Mouse (Mus musculus) midbrain, postnatal 0 days (tissue): Measurements from ENCODE around the gene Spib. TPM values are rescaled to one million over a fixed set of nuclear protein-coding genes. Genes with fewer than 3 reads are reported as not detected.

Source experiments
- ATAC-seq: fragments of 200-750 bp; cut with Nextera tagmentation; 2 replicates; pipeline ENCODE4 v1.8.0; 2017; ENCODE audit warnings: moderate number of reproducible peaks, mild to moderate bottlenecking, moderate TSS enrichment, moderate library complexity; ENCODE audit not compliant: low FRiP score
- DNase-seq: peaks from one replicate; pipeline ENCODE4 v3.0.0-alpha.2; 2015; ENCODE audit warnings: low spot score
- H3K27ac ChIP-seq: fragments of 300-500 bp; sonication (generic); 2 replicates; pipeline ENCODE4 v1.5.1; 2014; ENCODE audit warnings: low read depth, mild to moderate bottlenecking, low read length, mixed read lengths
- H3K27me3 ChIP-seq: fragments of 300-500 bp; sonication (generic); 2 replicates; pipeline ENCODE4 v1.6.1; 2014; ENCODE audit warnings: low read length, control low read depth, mixed read lengths; ENCODE audit not compliant: insufficient read depth
- H3K36me3 ChIP-seq: fragments of 300-500 bp; sonication (generic); 2 replicates; pipeline ENCODE4 v1.6.1; 2014; ENCODE audit warnings: low read length, control low read depth, mixed read lengths; ENCODE audit not compliant: insufficient read depth
- H3K4me1 ChIP-seq: fragments of 300-500 bp; sonication (generic); 2 replicates; pipeline ENCODE4 v1.6.1; 2014; ENCODE audit warnings: mild to moderate bottlenecking, control low read depth, antibody characterized with exemption, low read length, mixed read lengths; ENCODE audit not compliant: insufficient read depth
- H3K4me2 ChIP-seq: fragments of 300-500 bp; sonication (generic); 2 replicates; pipeline ENCODE4 v1.6.1; 2014; ENCODE audit warnings: low read depth, mild to moderate bottlenecking, low read length, mixed read lengths; ENCODE audit not compliant: poor library complexity, severe bottlenecking
- H3K4me3 ChIP-seq: fragments of 300-500 bp; sonication (generic); 2 replicates; pipeline ENCODE4 v1.5.1; 2014; ENCODE audit warnings: low read depth, mild to moderate bottlenecking, low read length, moderate library complexity
- H3K9ac ChIP-seq: fragments of 300-500 bp; sonication (generic); replicated peaks from 2 replicates; pipeline ENCODE4 v1.6.1; 2014; ENCODE audit warnings: mild to moderate bottlenecking, low read length, moderate library complexity, mixed read lengths; ENCODE audit not compliant: poor library complexity, severe bottlenecking
- H3K9me3 ChIP-seq: fragments of 300-500 bp; sonication (generic); 2 replicates; pipeline ENCODE4 v1.6.1; 2016; ENCODE audit warnings: low read length, control low read depth
- CTCF ChIP-seq: IDR thresholded peaks from 2 replicates; pipeline ENCODE4 v1.5.1; 2016; ENCODE audit warnings: antibody characterized with exemption, mild to moderate bottlenecking
- WGBS: fragments of 180-500 bp; shearing (Covaris S2); extraction: QIAGEN DNeasy Blood & Tissue Kit; methylation state at CpG from one replicate; pipeline ENCODE4 v1.1.7; 2014; 5-methylcytosine and 5-hydroxymethylcytosine counted together
- polyA plus RNA-seq: library from polyadenylated mRNA; unstranded; fragments of >200 nt; fragmentation: Nextera tagmentation; extraction: Ambion mirVana; gene quantifications from 2 replicates; pipeline ENCODE4 v1.2.1, GENCODE M21; 2015
- total RNA-seq: library from RNA; depleted of rRNA; stranded (reverse); fragments of >200 nt; gene quantifications from 2 replicates; pipeline ENCODE4 v1.2.3, GENCODE M21; 2014

Gene Spib
- total and polyA plus RNA-seq, 2 experiments from 2014 or later: 0.14 TPM; not detected in 1

DNA sequence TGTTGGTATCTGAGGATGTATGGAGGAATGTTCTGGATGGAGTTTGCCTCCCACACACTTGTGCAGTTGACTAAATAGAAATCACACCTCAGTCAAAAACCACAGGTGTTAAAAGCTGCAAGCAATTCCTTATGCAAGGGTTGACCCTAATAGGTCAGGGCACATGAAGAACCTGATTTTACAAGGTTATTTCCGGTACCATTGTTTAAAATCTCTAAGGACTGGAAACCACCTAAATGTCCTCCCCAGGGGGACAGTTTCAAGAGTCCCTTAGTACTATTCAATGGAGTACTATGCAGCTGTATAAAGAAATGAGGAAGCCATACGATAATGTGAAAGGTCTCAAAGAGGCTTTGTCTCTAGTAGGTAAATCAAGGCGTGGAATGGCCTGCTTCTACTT is 14.4 kb upstream of the Spib start:
- no peak overlapping the region for H3K27ac ChIP-seq
- H3K9ac ChIP-seq: no peak overlapping the region
- H3K27me3 ChIP-seq: no peaks in the 10 kb centered on the region
- H3K36me3 ChIP-seq: peaks cover 19% of the 10 kb centered on the region
- 96% methylated on average over 3 of the region's 3 CpGs for WGBS
- DNase-seq (no peak), ATAC-seq (no peak)
- TF ChIP-seq CTCF: no peak
- H3K9me3 ChIP-seq: no peaks in the 10 kb centered on the region
- no peak overlapping the region for H3K4me2 ChIP-seq
- 0 out of 2 replicates have a peak, but pooled peaks cover 8% of the 10 kb centered on the region for H3K4me1 ChIP-seq
- no peak overlapping the region for H3K4me3 ChIP-seq

DNA sequence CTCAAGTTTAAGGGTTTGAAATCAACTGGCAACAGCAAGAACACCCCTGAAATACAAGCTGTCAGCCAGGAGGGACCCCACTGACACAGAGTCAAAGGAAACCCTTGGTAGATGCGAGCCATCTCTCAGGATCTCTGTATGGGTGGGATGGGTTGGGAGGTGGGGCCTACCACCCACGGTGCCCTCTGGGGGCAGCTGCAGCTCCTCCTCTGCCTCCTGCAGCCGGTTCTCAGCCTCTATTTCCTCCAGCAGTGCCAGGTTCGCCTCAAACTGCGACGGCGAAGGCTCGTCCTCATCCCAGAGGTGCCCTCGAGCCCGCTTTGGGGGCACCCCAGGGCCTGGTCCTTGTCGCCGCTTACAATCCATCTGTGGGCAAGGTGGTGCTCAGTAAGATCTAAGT is 11.2 kb upstream of the Spib start:
- no peak overlapping the region for H3K27ac ChIP-seq
- TF ChIP-seq CTCF: no peak
- H3K4me2 ChIP-seq: no peak overlapping the region
- DNase-seq (no peak), ATAC-seq (no peak)
- peaks cover 19% of the 10 kb centered on the region for H3K36me3 ChIP-seq
- H3K9me3 ChIP-seq: no peaks in the 10 kb centered on the region
- H3K4me1 ChIP-seq: 0 out of 2 replicates have a peak, but pooled peaks cover 5% of the 10 kb centered on the region
- no peak overlapping the region for H3K4me3 ChIP-seq
- no peaks in the 10 kb centered on the region for H3K27me3 ChIP-seq
- 77% methylated on average over 12 of the region's 12 CpGs for WGBS
- H3K9ac ChIP-seq: no peak overlapping the region

DNA sequence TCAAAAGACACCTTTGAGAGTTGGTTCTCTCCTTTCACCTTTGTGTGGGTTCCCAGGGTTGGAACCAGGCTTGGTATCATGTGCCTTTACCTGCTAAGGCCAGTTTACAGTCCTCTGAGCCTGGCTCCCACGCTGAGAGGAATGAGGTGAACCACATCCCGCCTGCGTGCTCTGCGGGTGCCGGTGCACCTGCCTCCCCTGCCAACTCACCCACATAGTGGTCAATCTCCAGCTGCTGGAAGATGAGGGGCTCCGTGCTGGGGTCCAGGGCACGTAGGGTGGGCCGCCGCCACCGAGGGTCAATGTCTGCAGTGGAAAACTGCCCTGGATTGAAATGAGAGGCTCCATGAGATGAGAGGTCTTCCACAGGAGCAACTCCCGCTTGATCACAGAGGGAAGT is 10.7 kb upstream of the Spib start:
- TF ChIP-seq CTCF: no peak
- DNase-seq (no peak), ATAC-seq (no peak)
- 96% methylated on average over 11 of the region's 11 CpGs for WGBS
- peaks cover 19% of the 10 kb centered on the region for H3K36me3 ChIP-seq
- H3K4me3 ChIP-seq: no peak overlapping the region
- no peak overlapping the region for H3K27ac ChIP-seq
- H3K9ac ChIP-seq: no peak overlapping the region
- no peaks in the 10 kb centered on the region for H3K4me1 ChIP-seq
- H3K9me3 ChIP-seq: no peaks in the 10 kb centered on the region
- H3K27me3 ChIP-seq: no peaks in the 10 kb centered on the region
- no peak overlapping the region for H3K4me2 ChIP-seq

DNA sequence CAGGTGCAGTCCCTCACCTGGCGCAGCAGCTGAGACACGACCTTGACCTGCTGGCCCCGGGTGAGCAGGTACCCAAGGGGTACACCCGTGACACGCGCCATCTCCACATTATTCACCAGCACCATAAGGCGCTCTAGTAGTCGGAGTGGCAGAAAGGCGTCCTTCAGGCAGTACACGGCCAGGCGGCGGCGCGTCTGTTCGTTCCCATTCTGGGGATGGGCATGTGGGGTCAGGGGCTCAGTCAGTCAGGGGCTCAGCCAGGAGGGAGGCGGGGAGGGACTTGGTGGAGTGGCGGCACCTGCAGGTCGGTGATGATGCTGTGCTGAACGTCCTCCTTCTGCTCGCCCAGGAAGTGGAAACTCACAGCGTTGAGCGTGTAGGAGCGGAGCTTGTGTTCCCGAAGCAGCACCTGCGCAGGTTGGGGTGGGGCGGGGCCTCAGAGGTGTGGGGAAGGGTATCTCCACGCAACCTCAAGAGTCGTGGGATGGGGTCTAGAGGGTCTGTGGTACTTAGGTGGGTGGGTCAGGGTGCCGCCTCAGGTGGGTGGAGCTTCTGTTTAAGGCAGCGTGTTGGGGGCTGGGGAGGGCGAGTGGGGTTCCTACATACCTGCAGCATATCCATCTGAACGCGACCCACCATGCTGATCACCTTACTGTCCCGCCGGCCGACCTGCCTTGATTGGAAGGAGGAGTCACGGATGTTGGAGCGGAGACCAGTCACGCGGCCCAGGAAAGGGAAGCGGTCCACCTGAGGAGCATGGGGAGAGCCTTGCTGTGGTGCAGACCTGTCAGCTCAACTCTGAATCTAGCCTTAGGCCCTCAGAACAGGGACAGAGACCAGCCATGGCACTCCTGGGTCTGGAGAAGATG is 7.1 kb upstream of the Spib start:
- Histone ChIP-seq H3K4me3 (no peak overlapping the region), H3K27ac (no peak overlapping the region), H3K36me3 (peaks cover 19% of the 10 kb centered on the region), H3K4me2 (no peak overlapping the region), H3K9me3 (no peaks in the 10 kb centered on the region), H3K9ac (no peak overlapping the region), H3K27me3 (no peaks in the 10 kb centered on the region), H3K4me1 (no peaks in the 10 kb centered on the region)
- 92% methylated on average over 41 of the region's 41 CpGs for WGBS
- ATAC-seq: peak; percentile 21; the same call in 1 of the 2 replicates
- DNase-seq: no peak
- TF ChIP-seq CTCF: no peak

DNA sequence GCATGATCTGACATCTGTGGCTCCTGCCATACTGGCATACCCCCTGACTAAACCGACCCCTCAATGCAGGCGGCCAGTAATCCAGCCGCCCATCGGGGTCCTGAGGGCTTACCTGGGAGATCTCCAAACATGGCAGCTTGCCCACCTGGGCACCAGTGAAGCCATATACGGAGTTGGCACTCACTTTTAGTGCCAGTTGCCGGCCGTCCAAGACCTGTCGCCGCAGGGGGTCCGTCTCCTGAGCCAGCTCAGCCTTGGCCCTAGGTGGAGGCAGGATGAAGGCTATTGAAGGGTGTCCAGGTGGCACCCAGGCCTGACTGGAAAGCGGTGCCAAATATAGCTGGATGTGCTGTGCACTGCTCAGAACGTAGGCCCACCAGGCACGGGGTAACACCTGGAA is 5.6 kb upstream of the Spib start:
- 90% methylated on average over 13 of the region's 13 CpGs for WGBS

DNA sequence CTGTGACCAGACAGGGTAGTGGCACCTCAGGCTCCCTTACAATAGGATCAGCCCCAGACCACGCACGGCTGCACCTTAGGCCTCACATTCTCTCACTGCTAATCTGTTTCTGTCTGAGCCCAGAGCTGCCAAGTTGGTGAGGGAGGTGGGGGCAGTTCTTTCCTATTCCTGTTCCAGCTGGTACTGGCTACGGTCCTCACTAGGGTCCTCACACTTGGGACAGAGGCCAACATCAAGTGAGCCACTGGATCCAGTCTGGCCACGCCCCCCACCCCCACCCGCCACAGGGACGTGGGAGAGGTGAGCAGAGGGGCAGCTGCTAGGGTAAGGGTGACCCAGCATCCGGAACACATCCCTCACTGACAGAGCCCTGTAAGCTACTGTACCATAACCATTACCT is 5.1 kb upstream of the Spib start:
- H3K9ac ChIP-seq: no peak overlapping the region
- 87% methylated on average over 7 of the region's 7 CpGs for WGBS

More for the DNA sequence above, 5.6 kb upstream of the Spib start:
- Histone ChIP-seq H3K4me2 (no peak overlapping the region), H3K27me3 (no peaks in the 10 kb centered on the region), H3K4me3 (no peak overlapping the region), H3K36me3 (peaks cover 18% of the 10 kb centered on the region), H3K9ac (no peak overlapping the region), H3K4me1 (no peaks in the 10 kb centered on the region), H3K27ac (no peak overlapping the region), H3K9me3 (no peaks in the 10 kb centered on the region)
- TF ChIP-seq CTCF: no peak
- ATAC-seq (no peak), DNase-seq (no peak)

More for the DNA sequence above, 5.1 kb upstream of the Spib start:
- Histone ChIP-seq H3K27ac (no peak overlapping the region), H3K4me3 (no peak overlapping the region), H3K9me3 (no peaks in the 10 kb centered on the region), H3K4me2 (no peak overlapping the region), H3K36me3 (peaks cover 15% of the 10 kb centered on the region; the same call in 1 of the 2 replicates), H3K27me3 (no peaks in the 10 kb centered on the region), H3K4me1 (no peaks in the 10 kb centered on the region)
- no peak for TF ChIP-seq CTCF
- ATAC-seq (no peak), DNase-seq (no peak)
